Mouse (Mus musculus): ENCODE results near the gene Cmtm5. TPM values are rescaled to one million over a fixed set of nuclear protein-coding genes. Genes with fewer than 3 reads are reported as not detected.

Cmtm5 gene
- total and polyA plus RNA-seq, 3 experiments, result not detected

GRCm38 (mm10) chr14:54894296-54895151, 41.5 kb upstream of the Cmtm5 start:
- in situ Hi-C loops (cut with MboI; ENCODE audit: low pct_ligation_motif_present, low pct_unique_long_range_greater_than_20kb, low sequenced_read_pairs) (no loop called here), dilution Hi-C loops (cut with MboI; ENCODE audit: extremely low pct_ligation_motif_present, extremely low pct_unique_long_range_greater_than_20kb, low sequenced_read_pairs) (no loop called here)
- Histone ChIP-seq H3K4me2 (ENCODE audit: insufficient read depth, low read depth, poor library complexity, severe bottlenecking) (peak overlapping the region; percentile 83; the same call in 1 of the 2 replicates), H3K79me2 (replicated peaks; ENCODE audit: control insufficient read depth, extremely low read depth, insufficient read depth, poor library complexity, severe bottlenecking) (peaks cover 25% of the 10 kb centered on the region), H3K36me3 (replicated peaks in 1 of 2; ENCODE audit: control insufficient read depth in 1 of 2, insufficient read depth in 1 of 2, low read length in 1 of 2) (peaks cover 26 to 38% of the 10 kb centered on the region in 2 experiments), H3K4me1 (ENCODE audit: control insufficient read depth in 1 of 2, insufficient read depth in 2 of 2) (peaks cover 0 to 32% of the 10 kb centered on the region in 2 experiments; a peak in 2 of 4 replicates), H3K9ac (ENCODE audit: insufficient read depth, low read depth) (peak overlapping the region; percentile 100), H3K27ac (ENCODE audit: insufficient read depth, low read depth) (0 out of 2 replicates have a peak overlapping the region, but pooled peaks have one; percentile 13), H3K9me3 (replicated peaks; ENCODE audit: low read length) (no peaks in the 10 kb centered on the region), H3K4me3 (replicated peaks in 1 of 3; ENCODE audit: low read depth in 2 of 3, low read length in 2 of 3, poor library complexity in 1 of 3) (peak overlapping the region; percentile 77 to 81 (median 80)), H3K27me3 (replicated peaks) (no peaks in the 10 kb centered on the region)
- DNase-seq (ENCODE audit: extremely low read depth), result no peak
- TF ChIP-seq SIN3A (IDR thresholded peaks at IDR 0.05; ENCODE audit: low read length), result no peak
- TF ChIP-seq UBTF (IDR thresholded peaks at IDR 0.05; ENCODE audit: low read depth, low read length), result 0 out of 2 replicates have a peak, but pooled peaks have one; percentile 51
- no peak for TF ChIP-seq BHLHE40 (IDR thresholded peaks at IDR 0.05; ENCODE audit: low read depth, low read length)

GRCm38 (mm10) chr14:54897445-54897844, 38.6 kb upstream of the Cmtm5 start:
- no peak overlapping the region for H3K9ac ChIP-seq (ENCODE audit: insufficient read depth, low read depth)
- no peak overlapping the region for H3K4me3 ChIP-seq (replicated peaks in 1 of 3; ENCODE audit: low read depth in 2 of 3, low read length in 2 of 3, poor library complexity in 1 of 3)
- peaks cover 26 to 40% of the 10 kb centered on the region in 2 experiments for H3K36me3 ChIP-seq (replicated peaks in 1 of 2; ENCODE audit: control insufficient read depth in 1 of 2, insufficient read depth in 1 of 2, low read length in 1 of 2)
- H3K4me2 ChIP-seq (ENCODE audit: insufficient read depth, low read depth, poor library complexity, severe bottlenecking), result no peak overlapping the region
- TF ChIP-seq ELF1 (IDR thresholded peaks at IDR 0.05; ENCODE audit: low read depth, low read length), result no peak
- no peak for TF ChIP-seq IRF4 (IDR thresholded peaks at IDR 0.05; ENCODE audit: low read depth, low read length)
- no peak for TF ChIP-seq POLR2AphosphoS2 (IDR thresholded peaks at IDR 0.05; ENCODE audit: low read depth, low read length)
- TF ChIP-seq ZC3H11A (IDR thresholded peaks at IDR 0.05; ENCODE audit: low read depth, low read length), result no peak
- no peak for TF ChIP-seq USF1 (IDR thresholded peaks at IDR 0.05; ENCODE audit: low read depth, low read length)
- TF ChIP-seq ETS1 (conservative IDR thresholded peaks at IDR 0.05; ENCODE audit: low read depth, low read length), result no peak
- TF ChIP-seq MAX (IDR thresholded peaks at IDR 0.05; ENCODE audit: low read length), result no peak
- no peak for TF ChIP-seq KAT2A (IDR thresholded peaks at IDR 0.05; ENCODE audit: insufficient replicate concordance, low read length)
- TF ChIP-seq USF2 (conservative IDR thresholded peaks at IDR 0.05; ENCODE audit: low read depth, low read length), result no peak
- no peak for TF ChIP-seq NELFE (IDR thresholded peaks at IDR 0.05; ENCODE audit: low read depth, low read length)
- TF ChIP-seq RCOR1 (conservative IDR thresholded peaks at IDR 0.05; ENCODE audit: low read depth, low read length), result no peak
- no peak for TF ChIP-seq POLR2A (IDR thresholded peaks at IDR 0.05; ENCODE audit: low read depth, low read length)
- no peak for TF ChIP-seq MAZ (IDR thresholded peaks at IDR 0.05; ENCODE audit: low read depth, low read length)
- no peak for TF ChIP-seq NRF1 (IDR thresholded peaks at IDR 0.05; ENCODE audit: low read depth, low read length)
- TF ChIP-seq CHD2 (IDR thresholded peaks at IDR 0.05; ENCODE audit: low read length), result no peak
- H3K9me3 ChIP-seq (replicated peaks; ENCODE audit: low read length), result no peaks in the 10 kb centered on the region
- DNase-seq (ENCODE audit: extremely low read depth), result no peak
- H3K27ac ChIP-seq (ENCODE audit: insufficient read depth, low read depth), result no peak overlapping the region
- no peaks in the 10 kb centered on the region for H3K27me3 ChIP-seq (replicated peaks)
- peaks cover 0 to 39% of the 10 kb centered on the region in 2 experiments; a peak in 2 of 4 replicates for H3K4me1 ChIP-seq (ENCODE audit: control insufficient read depth in 1 of 2, insufficient read depth in 2 of 2)
- in situ Hi-C loops (cut with MboI; ENCODE audit: low pct_ligation_motif_present, low pct_unique_long_range_greater_than_20kb, low sequenced_read_pairs) (no loop called here), dilution Hi-C loops (cut with MboI; ENCODE audit: extremely low pct_ligation_motif_present, extremely low pct_unique_long_range_greater_than_20kb, low sequenced_read_pairs) (no loop called here)
- peaks cover 25% of the 10 kb centered on the region for H3K79me2 ChIP-seq (replicated peaks; ENCODE audit: control insufficient read depth, extremely low read depth, insufficient read depth, poor library complexity, severe bottlenecking)
